Mouse (Mus musculus): ENCODE data around the gene Mark4. TPM values are rescaled to one million over a fixed set of nuclear protein-coding genes. Genes with fewer than 3 reads are reported as not detected.

Gene Mark4
- polyA plus RNA-seq, 1 experiment from 2014 or later, result 5.2 TPM

DNA sequence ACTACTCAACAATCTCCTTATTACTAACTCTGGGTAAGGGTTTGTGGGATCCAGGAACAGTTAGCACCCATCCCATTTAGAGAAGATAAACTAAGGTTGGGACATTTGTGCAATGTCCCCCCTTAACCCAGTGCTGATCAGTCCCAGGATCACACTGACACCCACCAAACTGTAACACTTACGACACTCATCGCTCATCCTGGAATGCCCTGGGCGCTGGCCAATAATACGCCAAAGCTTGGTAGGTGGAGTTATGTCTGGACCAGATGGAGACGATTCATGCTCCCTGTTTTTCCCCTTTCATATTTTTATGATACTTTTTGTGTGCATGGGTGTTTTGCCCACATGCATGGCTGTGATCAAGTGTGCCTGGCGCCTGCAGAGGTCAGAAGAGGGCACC, 28.2 kb downstream of the Mark4 start:
- no peak for DNase-seq (ENCODE audit: low spot score)
- peaks cover 66% of the 10 kb centered on the region for H3K36me3 ChIP-seq (ENCODE audit: control insufficient read depth, insufficient read depth, low read length)
- H3K9ac ChIP-seq (ENCODE audit: low read length), result no peak overlapping the region
- no peak overlapping the region for H3K4me3 ChIP-seq (ENCODE audit: low read depth, low read length)
- H3K27me3 ChIP-seq (ENCODE audit: control insufficient read depth, insufficient read depth, low read length), result no peaks in the 10 kb centered on the region
- no peak overlapping the region for H3K27ac ChIP-seq (replicated peaks)
- TF ChIP-seq EP300 (optimal IDR thresholded peaks at IDR 0.05) (no peak), CTCF (IDR thresholded peaks at IDR 0.05; ENCODE audit: low read depth) (no peak)
- no peak for ATAC-seq (ENCODE audit: low FRiP score, low TSS enrichment)
- H3K4me2 ChIP-seq (replicated peaks; ENCODE audit: low read depth), result no peak overlapping the region
- WGBS, result 85% methylated on average over 6 of the region's 6 CpGs
- no peaks in the 10 kb centered on the region for H3K9me3 ChIP-seq (ENCODE audit: control insufficient read depth, low read length)
- H3K4me1 ChIP-seq (replicated peaks; ENCODE audit: control insufficient read depth, insufficient read depth), result no peaks in the 10 kb centered on the region

GRCm38 (mm10) chr7:19429726-19430125, 28.9 kb downstream of the Mark4 start:
- 82% methylated on average over 8 of the region's 8 CpGs for WGBS
- Histone ChIP-seq H3K4me3 (ENCODE audit: low read depth, low read length) (no peak overlapping the region), H3K27ac (replicated peaks) (no peak overlapping the region), H3K9me3 (ENCODE audit: control insufficient read depth, low read length) (no peaks in the 10 kb centered on the region), H3K36me3 (ENCODE audit: control insufficient read depth, insufficient read depth, low read length) (peaks cover 66% of the 10 kb centered on the region), H3K9ac (ENCODE audit: low read length) (no peak overlapping the region), H3K27me3 (ENCODE audit: control insufficient read depth, insufficient read depth, low read length) (no peaks in the 10 kb centered on the region), H3K4me1 (replicated peaks; ENCODE audit: control insufficient read depth, insufficient read depth) (no peaks in the 10 kb centered on the region), H3K4me2 (replicated peaks; ENCODE audit: low read depth) (no peak overlapping the region)
- DNase-seq (ENCODE audit: low spot score) (no peak), ATAC-seq (ENCODE audit: low FRiP score, low TSS enrichment) (no peak)
- no peak for TF ChIP-seq CTCF (IDR thresholded peaks at IDR 0.05; ENCODE audit: low read depth)
- TF ChIP-seq EP300 (optimal IDR thresholded peaks at IDR 0.05), result no peak

GRCm38 (mm10) chr7:19427999-19428650, 30.5 kb downstream of the Mark4 start:
- H3K4me3 ChIP-seq (ENCODE audit: low read depth, low read length), result no peak overlapping the region
- no peak overlapping the region for H3K9ac ChIP-seq (ENCODE audit: low read length)
- no peaks in the 10 kb centered on the region for H3K9me3 ChIP-seq (ENCODE audit: control insufficient read depth, low read length)
- no peaks in the 10 kb centered on the region for H3K27me3 ChIP-seq (ENCODE audit: control insufficient read depth, insufficient read depth, low read length)
- no peak overlapping the region for H3K27ac ChIP-seq (replicated peaks)
- TF ChIP-seq EP300 (optimal IDR thresholded peaks at IDR 0.05) (no peak), CTCF (IDR thresholded peaks at IDR 0.05; ENCODE audit: low read depth) (no peak)
- DNase-seq (ENCODE audit: low spot score) (no peak), ATAC-seq (ENCODE audit: low FRiP score, low TSS enrichment) (no peak)
- no peak overlapping the region for H3K4me2 ChIP-seq (replicated peaks; ENCODE audit: low read depth)
- 80% methylated on average over 15 of the region's 15 CpGs for WGBS
- H3K36me3 ChIP-seq (ENCODE audit: control insufficient read depth, insufficient read depth, low read length), result peaks cover 51% of the 10 kb centered on the region
- H3K4me1 ChIP-seq (replicated peaks; ENCODE audit: control insufficient read depth, insufficient read depth), result no peaks in the 10 kb centered on the region

GRCm38 (mm10) chr7:19426888-19427287, 31.7 kb downstream of the Mark4 start:
- TF ChIP-seq EP300 (optimal IDR thresholded peaks at IDR 0.05), result no peak
- TF ChIP-seq CTCF (IDR thresholded peaks at IDR 0.05; ENCODE audit: low read depth), result no peak

GRCm38 (mm10) chr7:19426349-19426748, 32.3 kb downstream of the Mark4 start:
- DNase-seq (ENCODE audit: low spot score) (no peak), ATAC-seq (ENCODE audit: low FRiP score, low TSS enrichment) (no peak)
- no peaks in the 10 kb centered on the region for H3K4me1 ChIP-seq (replicated peaks; ENCODE audit: control insufficient read depth, insufficient read depth)
- 80% methylated on average over 6 of the region's 6 CpGs for WGBS
- no peak overlapping the region for H3K4me2 ChIP-seq (replicated peaks; ENCODE audit: low read depth)
- H3K36me3 ChIP-seq (ENCODE audit: control insufficient read depth, insufficient read depth, low read length), result peaks cover 36% of the 10 kb centered on the region
- TF ChIP-seq CTCF (IDR thresholded peaks at IDR 0.05; ENCODE audit: low read depth) (no peak), EP300 (optimal IDR thresholded peaks at IDR 0.05) (no peak)
- H3K9me3 ChIP-seq (ENCODE audit: control insufficient read depth, low read length), result no peaks in the 10 kb centered on the region
- no peak overlapping the region for H3K4me3 ChIP-seq (ENCODE audit: low read depth, low read length)
- H3K27me3 ChIP-seq (ENCODE audit: control insufficient read depth, insufficient read depth, low read length), result no peaks in the 10 kb centered on the region
- no peak overlapping the region for H3K27ac ChIP-seq (replicated peaks)
- H3K9ac ChIP-seq (ENCODE audit: low read length), result no peak overlapping the region

More at GRCm38 (mm10) chr7:19426888-19427287, 31.7 kb downstream of the Mark4 start:
- Histone ChIP-seq H3K27me3 (ENCODE audit: control insufficient read depth, insufficient read depth, low read length) (no peaks in the 10 kb centered on the region), H3K4me3 (ENCODE audit: low read depth, low read length) (no peak overlapping the region), H3K4me1 (replicated peaks; ENCODE audit: control insufficient read depth, insufficient read depth) (no peaks in the 10 kb centered on the region), H3K4me2 (replicated peaks; ENCODE audit: low read depth) (no peak overlapping the region), H3K9me3 (ENCODE audit: control insufficient read depth, low read length) (no peaks in the 10 kb centered on the region), H3K9ac (ENCODE audit: low read length) (no peak overlapping the region), H3K36me3 (ENCODE audit: control insufficient read depth, insufficient read depth, low read length) (peaks cover 40% of the 10 kb centered on the region), H3K27ac (replicated peaks) (no peak overlapping the region)
- WGBS, result 94% methylated on average over 6 of the region's 6 CpGs
- ATAC-seq (ENCODE audit: low FRiP score, low TSS enrichment), result no peak
- DNase-seq (ENCODE audit: low spot score), result no peak

- H3K9me3 ChIP-seq (ENCODE audit: control insufficient read depth, low read length), result no peaks in the 10 kb centered on the region
- H3K4me2 ChIP-seq (replicated peaks; ENCODE audit: low read depth), result no peak overlapping the region
- no peak overlapping the region for H3K9ac ChIP-seq (ENCODE audit: low read length)
- no peaks in the 10 kb centered on the region for H3K4me1 ChIP-seq (replicated peaks; ENCODE audit: control insufficient read depth, insufficient read depth)
- DNase-seq (ENCODE audit: low spot score) (no peak), ATAC-seq (ENCODE audit: low FRiP score, low TSS enrichment) (no peak)
- H3K36me3 ChIP-seq (ENCODE audit: control insufficient read depth, insufficient read depth, low read length), result peaks cover 26% of the 10 kb centered on the region
- no peak overlapping the region for H3K27ac ChIP-seq (replicated peaks)
- 54% methylated on average over 4 of the region's 4 CpGs for WGBS
- no peaks in the 10 kb centered on the region for H3K27me3 ChIP-seq (ENCODE audit: control insufficient read depth, insufficient read depth, low read length)
- no peak overlapping the region for H3K4me3 ChIP-seq (ENCODE audit: low read depth, low read length)
- TF ChIP-seq CTCF (IDR thresholded peaks at IDR 0.05; ENCODE audit: low read depth), result no peak
- TF ChIP-seq EP300 (optimal IDR thresholded peaks at IDR 0.05), result no peak
Observed at GRCm38 (mm10) chr7:19424051-19424450, 34.6 kb downstream of the Mark4 start.

All from stomach, postnatal 0 days (tissue).